Mouse (Mus musculus) right cerebral cortex, postnatal 10 days (tissue): ENCODE measurements around the gene Tdrd5.
"Not testable (repeated sequence)": the region's sequence is repeated elsewhere in the genome, so short reads cannot be mapped to it uniquely, and the experiment has no call there.

Source experiments
- DNase-seq, 2 experiments: peaks; one replicate each; pipeline ENCODE4 v3.0.0; 2021; ENCODE audit warnings: low spot score in 2 of 2

The Tdrd5 gene

DNA sequence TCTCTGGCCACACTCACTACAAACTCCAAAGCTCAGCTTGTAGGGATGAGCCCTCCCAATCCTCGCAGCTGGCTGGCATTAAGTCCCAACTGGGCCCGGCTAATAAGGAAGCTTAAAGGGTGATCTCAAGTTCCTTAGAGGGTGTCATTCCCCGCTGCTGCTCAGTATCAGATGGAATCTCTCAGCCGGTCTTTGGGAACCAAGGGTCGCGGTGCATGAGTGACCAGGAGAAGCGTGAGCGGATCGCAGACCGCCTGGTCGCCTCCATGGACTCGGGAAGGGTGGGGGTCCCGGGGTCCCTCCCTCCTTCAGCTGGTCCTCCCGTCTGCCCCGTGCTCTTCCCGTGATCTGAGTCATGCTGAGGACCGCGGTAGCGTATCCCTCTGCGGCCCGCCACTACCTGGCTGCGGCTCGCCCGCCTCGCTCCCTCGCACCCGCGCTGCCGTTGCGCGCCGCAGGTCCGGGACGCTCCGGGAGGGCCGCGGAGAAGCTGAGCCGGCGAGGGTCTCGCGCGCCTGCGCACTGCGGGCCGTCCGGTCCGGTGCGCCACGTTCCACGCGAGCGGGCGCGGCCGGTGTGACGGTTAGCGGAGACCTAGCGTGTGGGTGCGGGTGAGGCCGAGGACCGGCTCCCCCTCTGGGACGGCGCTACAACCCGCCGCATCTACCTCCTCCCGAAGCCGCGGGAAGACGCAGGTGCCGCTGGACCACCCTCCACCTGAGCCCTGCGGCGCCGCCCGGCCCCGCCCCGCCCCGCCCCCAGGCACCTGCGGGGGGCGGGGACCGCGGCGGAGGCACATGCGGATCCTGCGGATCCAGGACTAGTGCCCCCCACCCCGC is at the start of gene Tdrd5:
Gene Tdrd5, minus strand, starts transcription at position 754 of the 839 bp plus-strand sequence.
- DNase-seq = peak; percentile 66 to 69

- no peak for DNase-seq
These were observed 49.0 kb upstream of the Tdrd5 start for GRCm38 (mm10) chr1:156352466-156352865.

DNA sequence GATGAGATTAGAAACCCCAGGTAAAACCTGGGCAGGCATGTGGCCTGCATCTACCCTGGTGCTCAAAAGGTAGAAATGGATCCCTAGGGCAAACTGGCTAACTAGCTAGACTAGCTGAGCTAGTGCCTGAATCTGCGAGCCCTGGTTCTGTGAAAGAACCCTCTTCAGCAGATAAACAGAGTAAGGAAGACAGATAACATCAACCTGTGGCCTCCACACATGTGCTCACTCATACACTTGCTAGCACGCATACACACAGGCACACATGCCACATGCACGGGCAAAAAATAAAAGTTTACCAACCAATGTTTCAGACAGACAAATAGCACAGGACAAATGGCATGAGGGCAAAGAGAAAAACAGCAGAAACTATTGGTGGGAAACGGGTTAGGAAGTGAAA is 47.0 kb upstream of the Tdrd5 start:
- no peak for DNase-seq

- DNase-seq = no peak
These were observed 45.6 kb upstream of the Tdrd5 start for GRCm38 (mm10) chr1:156349031-156349430.

DNA sequence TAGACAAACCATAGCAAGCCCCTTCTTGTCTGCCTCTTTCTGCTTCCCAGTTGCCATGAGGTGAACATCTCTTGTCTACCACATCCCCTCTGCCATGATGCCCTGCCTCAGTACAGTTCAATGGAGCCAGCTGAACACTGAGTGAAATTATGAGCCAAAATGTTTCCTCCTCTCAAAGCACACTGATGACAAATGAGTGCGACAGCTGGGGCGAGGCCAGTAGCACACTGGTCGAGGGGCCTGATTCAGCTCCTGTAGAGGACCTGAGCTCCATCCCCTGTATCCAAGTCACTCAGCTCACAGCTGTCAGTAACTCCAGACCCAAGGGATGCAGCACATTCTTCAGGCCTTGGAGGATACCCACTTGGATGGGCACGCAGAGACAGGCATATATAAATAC is 42.2 kb upstream of the Tdrd5 start:
- DNase-seq = no peak

- no peak for DNase-seq
These were observed 41.0 kb upstream of the Tdrd5 start for GRCm38 (mm10) chr1:156344433-156344832.

DNA sequence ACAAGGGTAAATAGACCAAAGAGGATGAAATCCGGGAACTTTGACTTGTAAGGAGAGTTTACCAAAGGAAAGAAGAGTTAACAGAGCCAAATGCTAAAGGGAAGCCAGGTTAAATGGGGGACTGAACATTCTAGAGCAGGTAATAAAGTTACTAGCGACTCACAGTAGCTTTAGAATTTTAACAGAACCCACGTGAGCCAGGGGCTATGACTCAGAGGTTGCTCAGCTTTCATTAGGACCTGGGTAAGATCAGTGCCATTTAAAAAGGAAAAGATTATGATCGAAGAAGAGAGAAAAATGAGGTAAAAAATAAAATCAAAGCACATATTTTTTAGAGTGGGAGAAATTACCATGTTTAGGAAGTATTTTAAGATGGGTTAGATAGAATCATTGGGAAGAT is 37.4 kb upstream of the Tdrd5 start:
- DNase-seq = no peak

- no peak for DNase-seq
These were observed 19.7 kb upstream of the Tdrd5 start for GRCm38 (mm10) chr1:156323126-156323525.

DNA sequence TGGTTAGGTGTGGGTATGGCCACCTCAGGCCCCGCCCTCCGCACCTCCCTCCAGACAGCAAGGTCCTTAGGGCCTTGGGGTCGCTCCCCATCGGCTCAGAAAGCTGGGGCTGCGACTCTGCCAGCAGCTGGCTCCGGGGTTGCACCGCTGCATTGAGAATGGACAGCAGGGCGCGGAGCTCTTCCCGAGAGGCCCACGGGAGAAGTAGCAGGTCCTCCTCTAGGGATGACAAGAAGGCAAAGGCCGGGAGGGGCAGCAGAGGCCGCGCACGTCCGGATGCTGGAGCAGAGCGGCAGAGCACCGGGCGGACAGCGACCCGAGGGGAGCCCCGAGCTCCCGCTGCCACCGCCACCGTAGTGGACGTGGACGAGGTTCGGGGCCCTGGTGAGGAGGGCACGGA is 7.2 kb upstream of the Tdrd5 start, which contains the start of gene Nphs2:
Gene Nphs2, plus strand, starts transcription at position 98 of the 400 bp plus-strand sequence.
- DNase-seq = no peak

- DNase-seq = no peak
These were observed 5.1 kb upstream of the Tdrd5 start for GRCm38 (mm10) chr1:156308595-156308994.

DNA sequence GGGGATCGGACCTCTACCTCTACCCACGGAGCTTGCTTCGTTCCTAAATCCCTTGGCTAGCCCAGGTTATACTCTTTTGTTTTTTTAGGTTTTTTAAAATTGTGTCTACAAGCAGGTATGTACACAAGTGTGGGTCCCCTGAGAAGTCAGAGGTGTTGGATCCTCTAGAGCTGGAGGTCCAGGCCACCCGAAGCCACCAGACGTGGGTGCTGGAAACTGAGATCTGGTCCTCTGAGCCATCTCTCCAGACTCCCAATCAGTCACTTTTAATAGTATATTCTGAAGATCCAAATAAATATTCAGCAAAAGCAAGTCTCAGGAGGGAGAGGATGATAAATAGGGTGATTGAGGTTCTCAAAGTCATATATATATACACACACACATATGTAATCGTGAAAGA is 13.4 kb downstream of the Tdrd5 start:
- DNase-seq = no peak

DNA sequence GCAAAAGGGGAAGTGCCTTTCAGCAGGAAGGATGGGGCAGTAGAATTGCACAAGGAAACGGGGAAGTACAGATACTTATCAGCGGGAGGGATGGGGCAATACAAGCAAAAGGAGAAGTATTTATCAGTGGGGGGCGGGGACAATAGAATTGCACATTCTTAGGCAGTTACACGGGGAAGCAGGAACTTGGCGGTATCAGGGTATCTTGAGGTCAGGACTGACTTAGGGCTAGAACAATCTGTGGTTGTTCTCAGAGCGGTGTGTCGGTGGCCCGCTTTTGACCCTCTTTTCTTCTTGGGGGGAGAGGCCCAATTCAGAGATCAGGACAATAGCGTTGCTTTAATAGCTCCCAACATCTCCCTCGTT is 14.3 kb downstream of the Tdrd5 start:
- not testable (repeated sequence) for DNase-seq

- DNase-seq = no peak
These were observed 14.8 kb downstream of the Tdrd5 start for GRCm38 (mm10) chr1:156288556-156289221.

GRCm38 (mm10) chr1:156285541-156285896 is 17.9 kb downstream of the Tdrd5 start:
- no peak for DNase-seq

- peak in 1 of 2 experiments; percentile 48 for DNase-seq
These were observed 18.5 kb downstream of the Tdrd5 start for GRCm38 (mm10) chr1:156284851-156285540.

DNA sequence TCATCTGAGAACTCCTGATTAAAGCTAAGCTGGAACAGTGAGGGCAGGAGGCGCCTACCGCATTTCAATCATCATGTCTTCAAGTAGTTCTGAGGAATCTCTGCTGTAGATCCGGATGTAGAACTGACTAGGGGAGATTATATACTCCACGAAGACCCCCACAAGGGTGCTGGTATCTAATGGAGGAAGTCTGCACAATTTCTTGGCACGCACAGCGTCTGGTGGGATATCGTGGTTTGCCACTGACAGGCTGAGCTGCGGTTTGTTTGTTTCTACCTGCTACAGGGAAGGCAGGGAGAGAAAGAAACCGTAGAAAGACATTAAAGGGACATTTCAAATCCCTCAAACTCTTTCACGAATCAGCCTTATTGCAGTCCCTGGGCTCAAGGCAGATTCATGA is 19.3 kb downstream of the Tdrd5 start:
- no peak for DNase-seq

GRCm38 (mm10) chr1:156280131-156280530 is 23.3 kb downstream of the Tdrd5 start:
- no peak for DNase-seq

DNA sequence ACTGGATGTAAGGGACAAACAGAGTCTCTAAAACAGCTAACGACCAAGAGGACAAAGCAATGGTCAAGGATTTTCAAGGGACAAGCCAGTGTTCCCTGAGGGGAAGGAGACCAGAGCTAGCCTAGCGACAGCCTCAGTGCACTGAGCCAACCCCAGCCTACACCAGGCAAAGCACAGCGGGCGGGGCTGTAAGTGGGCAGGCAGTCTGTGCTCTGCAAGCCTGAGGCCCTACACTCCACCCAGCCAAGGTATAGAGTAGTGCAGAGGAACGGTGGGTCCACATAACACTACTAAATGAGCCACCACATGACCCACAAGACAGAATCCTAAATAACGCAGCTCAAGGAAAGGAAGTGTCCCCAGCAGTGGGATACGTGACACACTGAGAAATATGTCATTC is 29.8 kb downstream of the Tdrd5 start:
- DNase-seq = no peak

GRCm38 (mm10) chr1:156271654-156272053 is 31.8 kb downstream of the Tdrd5 start:
- no peak for DNase-seq

- no peak for DNase-seq
These were observed 33.0 kb downstream of the Tdrd5 start for GRCm38 (mm10) chr1:156270471-156270870.

DNA sequence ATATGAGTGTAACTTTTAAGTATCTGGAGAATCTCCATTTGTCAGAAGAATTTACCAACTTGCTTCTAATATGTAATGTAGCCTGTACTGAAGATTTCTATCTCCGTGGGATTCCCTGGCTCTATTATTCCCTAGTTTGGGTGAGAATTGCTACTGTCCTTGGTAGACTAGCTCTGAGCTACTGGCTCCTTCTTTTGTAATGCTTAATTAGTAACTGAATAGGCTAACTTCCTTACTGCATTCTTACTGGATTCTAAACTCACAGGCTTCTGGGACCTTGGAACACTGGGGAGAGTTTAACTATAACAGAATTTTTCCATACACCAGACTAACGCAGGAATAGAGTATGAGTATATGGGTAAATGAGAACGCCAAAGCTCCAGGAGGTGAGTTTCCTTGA is 34.9 kb downstream of the Tdrd5 start:
- not testable (repeated sequence) for DNase-seq

DNA sequence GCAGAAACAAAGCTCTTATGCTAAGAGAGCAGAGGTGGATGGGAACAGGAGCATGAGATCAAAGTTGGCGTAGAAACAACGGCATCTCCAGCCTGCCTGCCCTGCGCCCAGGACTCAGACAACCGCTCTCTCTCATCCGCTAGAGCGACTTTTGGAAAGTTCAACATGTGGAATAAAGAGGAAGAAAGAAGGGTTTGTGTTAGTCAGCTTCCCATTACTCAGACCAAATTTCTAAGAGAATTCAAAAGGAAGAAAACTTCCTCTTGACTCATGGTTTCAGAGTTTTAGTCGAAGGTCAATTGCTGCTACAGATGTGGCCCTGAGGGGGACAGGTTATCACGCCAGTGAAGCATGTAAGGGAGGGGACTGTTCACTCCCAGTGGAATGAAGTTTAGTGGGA is 39.5 kb downstream of the Tdrd5 start:
- no peak for DNase-seq

- DNase-seq = peak in 1 of 2 experiments; percentile 54
These were observed 40.1 kb downstream of the Tdrd5 start for GRCm38 (mm10) chr1:156263352-156263751.
